Comparison of ENCODE assay signal across 21 mouse cellular contexts in the genomic region with DNA sequence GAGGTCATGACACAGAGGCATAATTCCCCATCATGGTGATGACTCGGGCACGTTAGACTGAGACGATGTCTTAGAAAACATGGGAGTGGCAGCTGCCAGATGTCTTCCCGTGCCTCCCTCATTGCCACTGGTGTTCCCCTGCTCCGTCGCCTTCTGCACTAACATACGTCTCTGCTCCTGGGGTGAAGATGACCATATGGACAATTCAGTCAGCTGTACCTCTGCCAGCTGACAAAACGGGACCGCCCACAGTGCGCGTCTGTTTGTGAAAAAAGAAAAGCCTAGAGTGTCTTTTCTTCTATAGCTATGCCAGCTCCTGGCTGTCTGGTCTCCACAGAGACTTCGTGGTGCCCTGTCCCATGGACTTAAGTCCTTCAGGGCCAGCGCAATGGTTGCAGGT.
DNase-seq lines count a peak whose midpoint lies in the region; ATAC-seq and TF ChIP-seq lines count a peak whose summit lies in the region.
"Had no signal": no experiment of that assay in that cellular context is flagged by ENCODE, and none has a peak within 500 bp of the region (broad histone marks: within the 10 kb centered on the region; RNA-seq: fewer than 3 reads in every experiment).

No protein-coding gene starts in this region.

- intact Hi-C loops in gastrocnemius, postnatal 36 days (cut with DNase I): no loop called here

- peaks cover 7% of the 10 kb centered on the region for H3K4me1 ChIP-seq in heart, embryonic 11.5 days (ENCODE audit: control insufficient read depth, insufficient read depth, low read length)
- 0 out of 2 replicates have a peak, but pooled peaks cover 3% of the 10 kb centered on the region for H3K4me1 ChIP-seq in midbrain, postnatal 0 days (ENCODE audit: insufficient read depth, low read length)
- peaks cover 20% of the 10 kb centered on the region for H3K4me1 ChIP-seq in midbrain, embryonic 13.5 days (replicated peaks)

- no peak for ATAC-seq in heart, embryonic 11.5 days (replicated peaks; ENCODE audit: insufficient number of reproducible peaks, low FRiP score, low TSS enrichment)
- ATAC-seq in midbrain, postnatal 0 days (ENCODE audit: low FRiP score): peak; percentile 61; the same call in 1 of the 2 replicates
- no peak; the same call in 1 of the 2 replicates for ATAC-seq in midbrain, embryonic 13.5 days
- no peak for ATAC-seq in activated CD4-positive, CD25-positive, alpha-beta regulatory T cell, adult 4 months
- ATAC-seq: inflammation-experienced regulatory T-cells, adult 6 months; liver, embryonic 12.5 days had no signal

- no peak for TF ChIP-seq CTCF in midbrain, postnatal 0 days (IDR thresholded peaks at IDR 0.05)

- no peaks in the 10 kb centered on the region for H3K36me3 ChIP-seq in heart, embryonic 11.5 days (ENCODE audit: control insufficient read depth, insufficient read depth, low read length)
- no peaks in the 10 kb centered on the region for H3K36me3 ChIP-seq in midbrain, postnatal 0 days (ENCODE audit: insufficient read depth, low read length)
- no peaks in the 10 kb centered on the region for H3K36me3 ChIP-seq in midbrain, embryonic 13.5 days
- H3K36me3 ChIP-seq: forebrain, embryonic 12.5 days; heart, embryonic 10.5 days; limb, embryonic 12.5 days; liver, embryonic 12.5 days had no signal

- DNase-seq in heart, adult 11 months: peak; percentile 79
- peak; percentile 58 for DNase-seq in midbrain, postnatal 0 days (ENCODE audit: low spot score)
- peak; percentile 79 to 83 for DNase-seq in cerebellum, postnatal 14 days
- DNase-seq in gastrocnemius, postnatal 36 days: no peak
- DNase-seq: adrenal gland, postnatal 25 days; heart, postnatal 14 days; kidney, adult 2 months; kidney, postnatal 14 days; lung, embryonic 14.5 days; lung, postnatal 36 days; thymus, postnatal 36 days had no signal

- WGBS in heart, embryonic 11.5 days (ENCODE audit: insufficient replicate concordance): 89% methylated on average over 13 of the region's 13 CpGs
- 79% methylated on average over 13 of the region's 13 CpGs for WGBS in midbrain, postnatal 0 days
- WGBS in midbrain, embryonic 13.5 days: 84% methylated on average over 13 of the region's 13 CpGs

- no peak overlapping the region for H3K4me3 ChIP-seq in heart, embryonic 11.5 days (ENCODE audit: low read depth, low read length)
- no peak overlapping the region for H3K4me3 ChIP-seq in midbrain, postnatal 0 days (ENCODE audit: low read depth, low read length)
- no peak overlapping the region for H3K4me3 ChIP-seq in midbrain, embryonic 13.5 days (replicated peaks)
- H3K4me3 ChIP-seq: forebrain, embryonic 12.5 days; heart, embryonic 10.5 days; layer of hippocampus, adult 2 months; limb, embryonic 12.5 days; liver, embryonic 12.5 days had no signal

- H3K27ac ChIP-seq in heart, embryonic 11.5 days (ENCODE audit: low read depth, low read length): no peak overlapping the region
- no peak overlapping the region for H3K27ac ChIP-seq in midbrain, postnatal 0 days (ENCODE audit: low read depth, low read length)
- no peak overlapping the region for H3K27ac ChIP-seq in midbrain, embryonic 13.5 days
- H3K27ac ChIP-seq: forebrain, embryonic 12.5 days; heart, embryonic 10.5 days; layer of hippocampus, adult 2 months; limb, embryonic 12.5 days; liver, embryonic 12.5 days had no signal

- H3K9ac ChIP-seq in heart, embryonic 11.5 days (ENCODE audit: low read depth, low read length): no peak overlapping the region
- no peak overlapping the region for H3K9ac ChIP-seq in midbrain, postnatal 0 days (replicated peaks; ENCODE audit: low read length, poor library complexity, severe bottlenecking)
- H3K9ac ChIP-seq in midbrain, embryonic 13.5 days (replicated peaks): no peak overlapping the region
- H3K9ac ChIP-seq: forebrain, embryonic 12.5 days; limb, embryonic 12.5 days; liver, embryonic 12.5 days; lung, embryonic 14.5 days had no signal

- H3K4me2 ChIP-seq in heart, embryonic 11.5 days: no peak overlapping the region
- no peak overlapping the region for H3K4me2 ChIP-seq in midbrain, postnatal 0 days (ENCODE audit: low read depth, low read length, poor library complexity, severe bottlenecking)
- no peak overlapping the region for H3K4me2 ChIP-seq in midbrain, embryonic 13.5 days (replicated peaks)
- H3K4me2 ChIP-seq: forebrain, embryonic 12.5 days; limb, embryonic 12.5 days; liver, embryonic 12.5 days; lung, embryonic 14.5 days had no signal

- no peaks in the 10 kb centered on the region for H3K9me3 ChIP-seq in heart, embryonic 11.5 days (replicated peaks; ENCODE audit: control insufficient read depth, low read length)
- H3K9me3 ChIP-seq in midbrain, postnatal 0 days (ENCODE audit: low read length): no peaks in the 10 kb centered on the region
- no peaks in the 10 kb centered on the region for H3K9me3 ChIP-seq in midbrain, embryonic 13.5 days
- H3K9me3 ChIP-seq: forebrain, embryonic 12.5 days; G1E; heart, embryonic 10.5 days; limb, embryonic 12.5 days; liver, embryonic 12.5 days had no signal

- H3K27me3 ChIP-seq in heart, embryonic 11.5 days (ENCODE audit: control insufficient read depth, insufficient read depth, low read length): no peaks in the 10 kb centered on the region
- no peaks in the 10 kb centered on the region for H3K27me3 ChIP-seq in midbrain, postnatal 0 days (ENCODE audit: insufficient read depth, low read length)
- H3K27me3 ChIP-seq in midbrain, embryonic 13.5 days: no peaks in the 10 kb centered on the region
- H3K27me3 ChIP-seq: limb, embryonic 12.5 days; liver, embryonic 12.5 days had no signal

Comparison
In these comparisons a context has a peak if more than half of its experiments do, and no peak if none do; other contexts are left out.
1. DNase-seq: peak in heart, adult 11 months (single experiment), midbrain, postnatal 0 days (single experiment) and cerebellum, postnatal 14 days (2 of 2); none in gastrocnemius, postnatal 36 days (0 of 2).